Comparison of ENCODE assay signal across 7 mouse cellular contexts in genomic region chr6:21984990-21985731, GRCm38 (mm10). TPM values are rescaled to one million over a fixed set of nuclear protein-coding genes. Genes with fewer than 3 reads are reported as not detected.
DNase-seq lines count a peak whose midpoint lies in the region; ATAC-seq and TF ChIP-seq lines count a peak whose summit lies in the region.

No protein-coding gene starts in this region.

- no peak overlapping the region for H3K9ac ChIP-seq in ES-E14 (ENCODE audit: insufficient read depth, low read depth, low read length, poor library complexity, severe bottlenecking)
- peak overlapping the region; percentile 76 for H3K9ac ChIP-seq in embryonic facial prominence, embryonic 14.5 days (ENCODE audit: low read depth, low read length)
- H3K9ac ChIP-seq in heart, embryonic 15.5 days = peak overlapping the region; percentile 56
- H3K9ac ChIP-seq in neural tube, embryonic 14.5 days (replicated peaks; ENCODE audit: low read depth, low read length) = no peak overlapping the region

- H3K4me3 ChIP-seq in ES-E14 (ENCODE audit: insufficient read depth in 1 of 2, low read depth in 1 of 2, low read length in 2 of 2, poor library complexity in 1 of 2, severe bottlenecking in 1 of 2) = peak overlapping the region; percentile 11 to 32; a peak in 1 of 4 replicates
- H3K4me3 ChIP-seq in embryonic facial prominence, embryonic 14.5 days (ENCODE audit: low read depth, low read length) = peak overlapping the region; percentile 57
- H3K4me3 ChIP-seq in heart, embryonic 15.5 days = peak overlapping the region; percentile 57
- peak overlapping the region; percentile 35 for H3K4me3 ChIP-seq in neural tube, embryonic 14.5 days (ENCODE audit: low read depth, low read length)

- H3K27me3 ChIP-seq in embryonic facial prominence, embryonic 14.5 days (replicated peaks; ENCODE audit: control insufficient read depth, insufficient read depth, low read length) = no peaks in the 10 kb centered on the region
- no peaks in the 10 kb centered on the region for H3K27me3 ChIP-seq in heart, embryonic 15.5 days
- peaks cover 5% of the 10 kb centered on the region; the same call in 1 of the 2 replicates for H3K27me3 ChIP-seq in neural tube, embryonic 14.5 days (ENCODE audit: control insufficient read depth, insufficient read depth, low read length)

- no peaks in the 10 kb centered on the region for H3K9me3 ChIP-seq in ES-E14 (ENCODE audit: control insufficient read depth, insufficient read depth, low read depth, low read length)
- no peaks in the 10 kb centered on the region for H3K9me3 ChIP-seq in embryonic facial prominence, embryonic 14.5 days (ENCODE audit: control insufficient read depth, low read length)
- no peaks in the 10 kb centered on the region for H3K9me3 ChIP-seq in heart, embryonic 15.5 days (replicated peaks)
- no peaks in the 10 kb centered on the region for H3K9me3 ChIP-seq in neural tube, embryonic 14.5 days (ENCODE audit: control insufficient read depth, low read length)

- H3K4me2 ChIP-seq in embryonic facial prominence, embryonic 14.5 days (ENCODE audit: low read depth, low read length) = peak overlapping the region; percentile 67
- H3K4me2 ChIP-seq in heart, embryonic 15.5 days = peak overlapping the region; percentile 82
- peak overlapping the region; percentile 82 for H3K4me2 ChIP-seq in neural tube, embryonic 14.5 days (ENCODE audit: low read depth, low read length)

- H3K27ac ChIP-seq in ES-E14 (ENCODE audit: insufficient read depth, low read depth, low read length, poor library complexity, severe bottlenecking) = no peak overlapping the region
- H3K27ac ChIP-seq in embryonic facial prominence, embryonic 14.5 days (replicated peaks; ENCODE audit: low read depth, low read length) = peak overlapping the region; percentile 86
- H3K27ac ChIP-seq in heart, embryonic 15.5 days = peak overlapping the region; percentile 47
- no peak overlapping the region for H3K27ac ChIP-seq in neural tube, embryonic 14.5 days (ENCODE audit: low read depth, low read length)

- 6% methylated on average over 16 of the region's 16 CpGs for WGBS in embryonic facial prominence, embryonic 14.5 days
- WGBS in heart, embryonic 15.5 days = 8% methylated on average over 16 of the region's 16 CpGs
- 9% methylated on average over 16 of the region's 16 CpGs for WGBS in neural tube, embryonic 14.5 days

- DNase-seq in ES-E14 (ENCODE audit: low read depth, low spot score) = peak; percentile 81
- peak; percentile 76 for DNase-seq in adrenal gland, adult 2 months
- peak; percentile 96 for DNase-seq in embryonic facial prominence, embryonic 14.5 days (ENCODE audit: low spot score)
- peak; percentile 86 for DNase-seq in kidney, postnatal 14 days
- DNase-seq in lung, adult 18-20 months = peak; percentile 40 to 80

- ATAC-seq in embryonic facial prominence, embryonic 14.5 days (ENCODE audit: low read depth) = peak; percentile 77
- ATAC-seq in heart, embryonic 15.5 days (replicated peaks; ENCODE audit: insufficient number of reproducible peaks, insufficient read depth, low FRiP score, low read depth) = peak; percentile 60
- peak; percentile 62 for ATAC-seq in neural tube, embryonic 14.5 days (ENCODE audit: low read depth)

- H3K36me3 ChIP-seq in ES-E14 (ENCODE audit: control insufficient read depth, insufficient read depth, low read length, poor library complexity, severe bottlenecking) = no peaks in the 10 kb centered on the region
- H3K36me3 ChIP-seq in embryonic facial prominence, embryonic 14.5 days (ENCODE audit: control insufficient read depth, insufficient read depth, low read length) = no peaks in the 10 kb centered on the region
- no peaks in the 10 kb centered on the region for H3K36me3 ChIP-seq in heart, embryonic 15.5 days
- H3K36me3 ChIP-seq in neural tube, embryonic 14.5 days (ENCODE audit: control insufficient read depth, insufficient read depth, low read length) = no peaks in the 10 kb centered on the region

- peaks cover 0 to 6% of the 10 kb centered on the region in 2 experiments; a peak in 2 of 4 replicates for H3K4me1 ChIP-seq in ES-E14 (ENCODE audit: control insufficient read depth in 2 of 2, insufficient read depth in 2 of 2, low read length in 2 of 2, poor library complexity in 1 of 2)
- H3K4me1 ChIP-seq in embryonic facial prominence, embryonic 14.5 days (ENCODE audit: control insufficient read depth, insufficient read depth, low read length) = no peaks in the 10 kb centered on the region; the same call in 1 of the 2 replicates
- H3K4me1 ChIP-seq in heart, embryonic 15.5 days (replicated peaks) = peaks cover 13% of the 10 kb centered on the region; the same call in 1 of the 2 replicates
- H3K4me1 ChIP-seq in neural tube, embryonic 14.5 days (ENCODE audit: control insufficient read depth, insufficient read depth, low read length) = peaks cover 5% of the 10 kb centered on the region; the same call in 1 of the 2 replicates

- in situ Hi-C loops in ES-E14 (cut with MboI; ENCODE audit: low sequenced_read_pairs in 2 of 2, unreplicated experiment in 2 of 2) = no loop called here

TF ChIP-seq in ES-E14, 5 proteins besides CTCF, POLR2A, EP300 and RAD21:
- TF ChIP-seq HCFC1 (IDR thresholded peaks at IDR 0.05; ENCODE audit: borderline replicate concordance, insufficient read depth, low read length) (no peak), CHD2 (IDR thresholded peaks at IDR 0.05; ENCODE audit: low read depth, low read length) (no peak)

RNA-seq across cellular contexts. Expression of gene Cped1, which starts 0.6 kb away (rescaled TPM):
- 0.31 and 0.32 TPM in 2 replicates for total RNA-seq in ES-E14 (2012; rRNA removed)
- total RNA-seq in adrenal gland, adult 2 months (2021) = 10 to 100 TPM; 38.2 to 51.7 TPM
- polyA plus RNA-seq in adrenal gland, adult 2 months (2012; rRNA removed) = 5.6 and 7.1 TPM in 2 replicates
- 25.0 and 29.2 TPM in 2 replicates for polyA plus RNA-seq in embryonic facial prominence, embryonic 14.5 days (2014; fragmentation: Nextera tagmentation; extraction: Ambion mirVana)
- 4.7 and 5.7 TPM in 2 replicates for polyA plus RNA-seq in heart, embryonic 15.5 days (2015; fragmentation: Nextera tagmentation; extraction: Ambion mirVana)
- 0.60 and 4.0 TPM in 2 replicates for polyA plus RNA-seq in neural tube, embryonic 14.5 days (2014; fragmentation: Nextera tagmentation; extraction: Ambion mirVana)

RNA-seq across cellular contexts. Expression of gene Ing3, which starts 35.8 kb away (rescaled TPM):
- 14.3 and 19.9 TPM in 2 replicates for total RNA-seq in ES-E14 (2012; rRNA removed)
- 10 to 100 TPM; 22.3 to 25.9 TPM for total RNA-seq in adrenal gland, adult 2 months (2021)
- polyA plus RNA-seq in adrenal gland, adult 2 months (2012; rRNA removed) = 2.7 and 3.5 TPM in 2 replicates
- polyA plus RNA-seq in embryonic facial prominence, embryonic 14.5 days (2014; fragmentation: Nextera tagmentation; extraction: Ambion mirVana) = 44.2 and 50.0 TPM in 2 replicates
- 28.8 and 36.6 TPM in 2 replicates for polyA plus RNA-seq in heart, embryonic 15.5 days (2015; fragmentation: Nextera tagmentation; extraction: Ambion mirVana)
- 44.9 and 46.7 TPM in 2 replicates for polyA plus RNA-seq in neural tube, embryonic 14.5 days (2014; fragmentation: Nextera tagmentation; extraction: Ambion mirVana)

Comparison
In these comparisons a context has a peak if more than half of its experiments do, and no peak if none do; other contexts are left out.
1. H3K27ac ChIP-seq: peak in embryonic facial prominence, embryonic 14.5 days (single experiment) and heart, embryonic 15.5 days (single experiment); none in ES-E14 (single experiment) and neural tube, embryonic 14.5 days (single experiment).
2. H3K9ac ChIP-seq: peak in embryonic facial prominence, embryonic 14.5 days (single experiment) and heart, embryonic 15.5 days (single experiment); none in ES-E14 (single experiment) and neural tube, embryonic 14.5 days (single experiment).
3. Peak in every context shown above with its lines, with median percentiles within 50 percentile points of each other: DNase-seq, H3K4me3 ChIP-seq, ATAC-seq and H3K4me2 ChIP-seq.